Mouse (Mus musculus): ENCODE data around the gene Ptges3l.

- no peak for TF ChIP-seq POLR2A (IDR thresholded peaks at IDR 0.05; ENCODE audit: borderline replicate concordance, extremely low read depth, low read depth, low read length)
- TF ChIP-seq CTCF (IDR thresholded peaks at IDR 0.05; ENCODE audit: insufficient read depth, low read length), result no peak
Measured at GRCm38 (mm10) chr11:101415306-101415705, 9.8 kb downstream of the Ptges3l start.

All from lung, adult 2 months (tissue).